Mouse (Mus musculus) lung, postnatal 0 days (tissue): ENCODE data around the gene Hoxb4.

ENCODE experiments used
- CTCF ChIP-seq: IDR thresholded peaks from 2 replicates; pipeline ENCODE4 v1.5.1; 2016; ENCODE audit warnings: antibody characterized with exemption, mild to moderate bottlenecking
- EP300 ChIP-seq: IDR thresholded peaks from 2 replicates; pipeline ENCODE4 v1.6.1; 2016; ENCODE audit warnings: antibody characterized with exemption, mild to moderate bottlenecking, control low read depth

DNA sequence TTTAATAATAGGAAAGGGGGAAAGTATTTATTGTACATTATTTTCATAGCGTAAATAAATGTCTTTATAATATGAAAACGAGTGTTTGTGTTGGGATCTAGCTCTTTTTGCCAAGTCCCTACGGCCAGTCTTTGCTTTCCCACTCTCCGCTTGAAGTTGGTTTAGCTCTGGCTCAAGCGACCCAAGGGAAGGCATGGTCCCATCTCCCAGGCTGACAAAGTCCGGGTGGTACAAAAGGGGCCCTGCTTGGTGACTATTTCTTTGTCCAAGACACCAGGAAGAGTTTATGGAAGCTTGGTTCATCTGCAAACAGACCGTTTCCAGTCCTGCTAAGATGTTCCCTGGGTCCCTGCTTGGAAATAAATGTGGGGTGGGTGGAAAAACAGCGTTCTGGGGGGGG lies 35.9 kb downstream of the Hoxb4 start:
- no peak for TF ChIP-seq EP300
- TF ChIP-seq CTCF = no peak
